Mouse (Mus musculus) liver, embryonic 14.5 days (tissue): ENCODE measurements around the gene Syngr1.

Experiments
- CTCF ChIP-seq: IDR thresholded peaks from 2 replicates; pipeline ENCODE4 v1.5.1; 2016; ENCODE audit warnings: antibody characterized with exemption, low read depth, control low read depth
- EP300 ChIP-seq: IDR thresholded peaks from 2 replicates; pipeline ENCODE4 v1.6.1; 2016; ENCODE audit warnings: antibody characterized with exemption, low read depth

DNA sequence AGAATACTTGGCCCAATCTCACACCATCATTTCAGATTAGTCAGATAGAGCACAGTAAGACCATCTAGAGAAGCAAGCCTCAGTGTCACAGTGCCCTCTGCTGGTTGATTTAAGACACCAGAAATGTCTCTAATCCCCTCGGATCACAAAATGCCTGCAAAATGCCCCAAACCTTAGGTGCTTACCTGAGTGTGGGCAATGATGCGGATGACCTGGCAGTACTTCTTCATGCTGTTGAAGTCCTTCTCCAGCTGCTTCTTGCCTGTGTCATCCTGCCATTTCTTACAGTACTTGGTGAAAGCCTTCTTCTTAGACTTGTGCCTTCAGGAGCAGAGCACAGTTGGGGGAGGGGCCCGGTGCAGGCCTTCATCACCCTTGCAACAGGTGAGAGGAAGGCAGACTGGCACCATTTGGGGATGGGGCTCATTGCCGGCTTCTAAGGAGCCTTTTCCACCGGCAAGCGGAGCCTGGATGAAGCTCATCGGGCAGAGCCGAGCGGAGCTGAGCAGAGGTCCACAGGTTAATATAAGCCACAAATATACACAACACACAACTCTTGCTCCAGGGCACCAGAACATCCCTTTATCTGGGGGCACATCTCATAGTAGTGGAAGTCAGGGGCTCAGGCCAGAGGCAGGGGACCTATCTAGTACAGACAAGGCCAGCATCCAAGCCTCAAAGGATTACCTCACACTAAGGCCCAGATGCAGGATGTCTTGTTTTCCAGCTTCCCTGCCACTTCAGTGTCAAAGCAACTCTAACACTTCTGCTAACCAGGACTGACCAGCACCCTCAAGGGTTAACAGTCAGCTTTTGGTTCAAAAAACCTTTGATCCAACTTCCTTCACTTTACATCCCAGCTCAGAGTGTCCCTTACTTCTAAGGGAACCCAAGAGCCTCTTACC lies 10.2 kb upstream of the Syngr1 start:
- TF ChIP-seq CTCF (peak; percentile 76), EP300 (no peak)
